Mouse (Mus musculus): ENCODE data around the gene Bmp8b. TPM values are rescaled to one million over a fixed set of nuclear protein-coding genes. Genes with fewer than 3 reads are reported as not detected.
"Not testable (repeated sequence)": the region's sequence is repeated elsewhere in the genome, so short reads cannot be mapped to it uniquely, and the experiment has no call there.

Bmp8b gene
- polyA plus RNA-seq, 1 experiment from 2014 or later = 0.49 TPM

GRCm38 (mm10) chr4:123085290-123085689, 19.7 kb upstream of the Bmp8b start:
- no peaks in the 10 kb centered on the region for H3K9me3 ChIP-seq (replicated peaks)
- H3K4me1 ChIP-seq = no peaks in the 10 kb centered on the region
- H3K27ac ChIP-seq = no peak overlapping the region
- no peak overlapping the region for H3K9ac ChIP-seq
- no peaks in the 10 kb centered on the region for H3K36me3 ChIP-seq
- no peak overlapping the region for H3K4me2 ChIP-seq
- 68% methylated on average over 2 of the region's 2 CpGs for WGBS
- no peak overlapping the region for H3K4me3 ChIP-seq (replicated peaks)
- H3K27me3 ChIP-seq = no peaks in the 10 kb centered on the region
- ATAC-seq (replicated peaks; ENCODE audit: low FRiP score) = no peak

- Histone ChIP-seq H3K27ac (no peak overlapping the region), H3K4me2 (no peak overlapping the region), H3K27me3 (no peaks in the 10 kb centered on the region), H3K9me3 (replicated peaks) (no peaks in the 10 kb centered on the region), H3K36me3 (no peaks in the 10 kb centered on the region), H3K4me3 (replicated peaks) (no peak overlapping the region), H3K9ac (no peak overlapping the region), H3K4me1 (no peaks in the 10 kb centered on the region)
- WGBS = 79% methylated on average over 4 of the region's 4 CpGs
- ATAC-seq (replicated peaks; ENCODE audit: low FRiP score) = no peak
These were observed 18.6 kb upstream of the Bmp8b start for GRCm38 (mm10) chr4:123086381-123086780.

DNA sequence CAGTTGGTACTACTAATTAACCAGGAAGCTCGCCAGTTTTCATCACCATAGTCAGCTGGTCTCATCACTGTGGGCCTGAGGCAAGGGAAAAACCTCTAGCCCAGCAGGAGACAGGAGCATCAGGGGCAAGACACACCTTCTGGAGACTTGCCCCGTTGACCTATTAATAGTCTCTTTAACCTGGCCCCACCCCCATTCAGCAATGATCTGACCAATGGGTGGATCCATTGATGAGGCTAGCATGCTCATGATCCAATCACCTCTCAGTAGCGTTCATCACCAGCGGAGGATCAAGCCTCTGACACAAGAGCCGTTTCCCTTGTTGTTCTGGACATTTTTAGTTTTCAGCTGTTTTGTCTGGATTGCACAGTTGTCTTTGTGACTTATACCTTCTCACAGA, 12.3 kb upstream of the Bmp8b start:
- Histone ChIP-seq H3K4me2 (no peak overlapping the region), H3K27me3 (no peaks in the 10 kb centered on the region), H3K4me3 (replicated peaks) (no peak overlapping the region), H3K9ac (no peak overlapping the region), H3K27ac (no peak overlapping the region), H3K4me1 (peaks cover 3% of the 10 kb centered on the region; the same call in 1 of the 2 replicates), H3K36me3 (no peaks in the 10 kb centered on the region), H3K9me3 (replicated peaks) (no peaks in the 10 kb centered on the region)
- 68% methylated on average over 5 of the region's 5 CpGs for WGBS
- ATAC-seq (replicated peaks; ENCODE audit: low FRiP score) = no peak

DNA sequence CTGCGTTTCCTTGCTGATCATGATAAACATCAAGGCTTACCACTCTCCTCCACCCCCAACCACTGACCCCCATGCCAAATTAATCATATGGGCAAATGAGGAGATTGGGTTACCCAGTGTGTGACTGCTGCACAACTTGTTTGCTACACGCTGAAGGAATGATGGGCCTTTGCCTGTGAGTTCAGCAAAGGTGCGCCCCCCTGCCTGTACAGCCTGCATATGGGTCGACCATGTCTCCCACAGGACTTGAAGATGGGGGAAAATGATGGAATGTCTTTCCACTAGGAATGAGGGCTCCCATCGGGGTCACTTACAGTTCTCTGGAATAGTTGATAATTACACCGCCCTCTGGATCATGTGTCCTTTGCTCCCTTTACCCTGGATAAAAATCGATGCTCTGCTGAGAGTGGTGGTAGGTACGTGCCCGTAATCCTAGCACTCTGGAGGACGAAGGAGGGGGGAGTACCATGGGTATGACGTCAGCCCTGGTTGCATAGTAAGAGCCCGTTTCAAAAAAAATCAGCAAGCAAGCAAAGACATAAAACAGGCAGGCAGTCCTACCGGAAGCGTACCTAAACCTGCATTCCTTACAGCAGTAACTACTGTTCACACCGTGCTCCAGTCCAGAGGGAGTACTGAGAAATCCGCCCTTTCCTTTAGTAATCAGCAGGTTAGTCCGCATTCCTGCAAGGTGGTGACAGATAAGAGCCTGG, 11.7 kb upstream of the Bmp8b start:
- 0 out of 2 replicates have a peak overlapping the region, but pooled peaks have one; percentile 26 for H3K9ac ChIP-seq
- 0 out of 2 replicates have a peak overlapping the region, but pooled peaks have one; percentile 1 for H3K4me3 ChIP-seq (replicated peaks)
- no peaks in the 10 kb centered on the region for H3K36me3 ChIP-seq
- no peaks in the 10 kb centered on the region for H3K9me3 ChIP-seq (replicated peaks)
- H3K4me2 ChIP-seq = peak overlapping the region; percentile 33
- peak; percentile 76 for ATAC-seq (replicated peaks; ENCODE audit: low FRiP score)
- peaks cover 3% of the 10 kb centered on the region; the same call in 1 of the 2 replicates for H3K4me1 ChIP-seq
- peak overlapping the region; percentile 51; the same call in 1 of the 2 replicates for H3K27ac ChIP-seq
- 50% methylated on average over 17 of the region's 17 CpGs for WGBS
- H3K27me3 ChIP-seq = no peaks in the 10 kb centered on the region

- H3K4me3 ChIP-seq (replicated peaks) = no peak overlapping the region
- no peak overlapping the region for H3K27ac ChIP-seq
- H3K4me1 ChIP-seq = peaks cover 3% of the 10 kb centered on the region; the same call in 1 of the 2 replicates
- H3K9ac ChIP-seq = no peak overlapping the region
- H3K36me3 ChIP-seq = no peaks in the 10 kb centered on the region
- H3K4me2 ChIP-seq = no peak overlapping the region
- no peak for ATAC-seq (replicated peaks; ENCODE audit: low FRiP score)
- WGBS = 56% methylated on average over 9 of the region's 9 CpGs
- no peaks in the 10 kb centered on the region for H3K27me3 ChIP-seq
- H3K9me3 ChIP-seq (replicated peaks) = no peaks in the 10 kb centered on the region
These were observed 11.1 kb upstream of the Bmp8b start for GRCm38 (mm10) chr4:123093869-123094268.

GRCm38 (mm10) chr4:123105451-123105790, 456 bp downstream of the Bmp8b start:
- Histone ChIP-seq H3K27me3 (peaks cover 52% of the 10 kb centered on the region), H3K27ac (no peak overlapping the region), H3K36me3 (no peaks in the 10 kb centered on the region), H3K9ac (no peak overlapping the region), H3K4me3 (replicated peaks) (peak overlapping the region; percentile 33), H3K4me1 (peaks cover 12% of the 10 kb centered on the region), H3K9me3 (replicated peaks) (no peaks in the 10 kb centered on the region), H3K4me2 (peak overlapping the region; percentile 60)
- peak; percentile 44 for ATAC-seq (replicated peaks; ENCODE audit: low FRiP score)
- WGBS = 27% methylated on average over 24 of the region's 24 CpGs

GRCm38 (mm10) chr4:123105929-123106328, 964 bp downstream of the Bmp8b start:
- WGBS = 82% methylated on average over 7 of the region's 7 CpGs
- ATAC-seq (replicated peaks; ENCODE audit: low FRiP score) = peak; percentile 23; the same call in 1 of the 2 replicates
- not testable (repeated sequence) for H3K36me3 ChIP-seq; H3K4me3 ChIP-seq (replicated peaks); H3K9me3 ChIP-seq (replicated peaks); H3K9ac ChIP-seq; H3K4me2 ChIP-seq; H3K27ac ChIP-seq
- Histone ChIP-seq H3K4me1 (peaks cover 12% of the 10 kb centered on the region), H3K27me3 (peaks cover 52% of the 10 kb centered on the region)

GRCm38 (mm10) chr4:123106864-123107263, 1.9 kb downstream of the Bmp8b start:
- H3K4me3 ChIP-seq (replicated peaks) = no peak overlapping the region
- H3K9ac ChIP-seq = no peak overlapping the region
- H3K27ac ChIP-seq = no peak overlapping the region
- H3K4me2 ChIP-seq = no peak overlapping the region
- H3K27me3 ChIP-seq = peaks cover 49% of the 10 kb centered on the region
- no peaks in the 10 kb centered on the region for H3K9me3 ChIP-seq (replicated peaks)
- 82% methylated on average over 2 of the region's 2 CpGs for WGBS
- peaks cover 12% of the 10 kb centered on the region for H3K4me1 ChIP-seq
- no peaks in the 10 kb centered on the region for H3K36me3 ChIP-seq
- no peak for ATAC-seq (replicated peaks; ENCODE audit: low FRiP score)

DNA sequence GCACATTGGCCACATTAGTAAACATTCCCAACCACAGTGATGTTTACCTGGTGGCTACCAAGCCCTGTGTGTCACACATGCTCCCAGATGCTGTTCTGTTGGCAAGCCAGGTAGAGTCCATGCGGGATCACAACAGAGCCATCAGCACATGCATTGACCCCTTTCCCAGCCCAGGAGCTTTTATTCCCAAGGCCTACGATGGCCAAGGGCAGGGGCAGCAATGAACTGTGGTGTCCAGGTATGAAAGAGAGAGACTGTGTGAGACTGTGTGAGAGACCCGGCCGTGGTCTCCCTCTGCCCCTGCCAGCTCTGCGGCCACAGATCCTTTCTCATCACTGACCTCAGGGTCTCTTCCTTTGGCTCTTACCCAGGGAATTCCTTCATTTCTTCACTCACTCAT, 3.1 kb downstream of the Bmp8b start:
- no peak overlapping the region for H3K4me3 ChIP-seq (replicated peaks)
- no peak for ATAC-seq (replicated peaks; ENCODE audit: low FRiP score)
- H3K4me2 ChIP-seq = no peak overlapping the region
- H3K27ac ChIP-seq = no peak overlapping the region
- peaks cover 42% of the 10 kb centered on the region for H3K27me3 ChIP-seq
- peaks cover 12% of the 10 kb centered on the region for H3K4me1 ChIP-seq
- no peak overlapping the region for H3K9ac ChIP-seq
- 91% methylated on average over 5 of the region's 5 CpGs for WGBS
- H3K9me3 ChIP-seq (replicated peaks) = no peaks in the 10 kb centered on the region
- no peaks in the 10 kb centered on the region for H3K36me3 ChIP-seq

DNA sequence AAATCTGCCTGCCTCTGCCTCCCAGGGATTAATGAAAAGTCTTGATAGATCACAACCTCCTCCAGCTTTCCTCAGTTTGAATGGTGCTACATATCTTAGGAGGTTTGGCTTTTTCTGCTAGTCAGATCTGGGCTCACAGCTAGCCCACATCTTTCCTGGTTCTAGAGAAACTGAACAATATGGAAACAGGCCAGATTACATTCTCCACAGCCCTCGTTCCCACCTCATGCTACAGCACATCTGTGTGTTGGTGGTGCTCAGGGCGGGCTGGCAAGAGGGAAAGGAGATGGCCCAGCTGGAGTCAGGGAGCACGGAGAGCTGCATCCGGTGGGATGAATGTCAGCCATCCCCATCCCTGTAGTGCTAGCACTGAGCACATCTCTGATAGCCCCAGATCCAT, 5.8 kb downstream of the Bmp8b start:
- Histone ChIP-seq H3K4me2 (no peak overlapping the region), H3K27me3 (peaks cover 21% of the 10 kb centered on the region), H3K9ac (no peak overlapping the region), H3K27ac (no peak overlapping the region), H3K4me1 (peaks cover under 1% of the 10 kb centered on the region; the same call in 1 of the 2 replicates), H3K36me3 (no peaks in the 10 kb centered on the region), H3K4me3 (replicated peaks) (no peak overlapping the region), H3K9me3 (replicated peaks) (no peaks in the 10 kb centered on the region)
- 91% methylated on average over 4 of the region's 4 CpGs for WGBS
- no peak for ATAC-seq (replicated peaks; ENCODE audit: low FRiP score)

DNA sequence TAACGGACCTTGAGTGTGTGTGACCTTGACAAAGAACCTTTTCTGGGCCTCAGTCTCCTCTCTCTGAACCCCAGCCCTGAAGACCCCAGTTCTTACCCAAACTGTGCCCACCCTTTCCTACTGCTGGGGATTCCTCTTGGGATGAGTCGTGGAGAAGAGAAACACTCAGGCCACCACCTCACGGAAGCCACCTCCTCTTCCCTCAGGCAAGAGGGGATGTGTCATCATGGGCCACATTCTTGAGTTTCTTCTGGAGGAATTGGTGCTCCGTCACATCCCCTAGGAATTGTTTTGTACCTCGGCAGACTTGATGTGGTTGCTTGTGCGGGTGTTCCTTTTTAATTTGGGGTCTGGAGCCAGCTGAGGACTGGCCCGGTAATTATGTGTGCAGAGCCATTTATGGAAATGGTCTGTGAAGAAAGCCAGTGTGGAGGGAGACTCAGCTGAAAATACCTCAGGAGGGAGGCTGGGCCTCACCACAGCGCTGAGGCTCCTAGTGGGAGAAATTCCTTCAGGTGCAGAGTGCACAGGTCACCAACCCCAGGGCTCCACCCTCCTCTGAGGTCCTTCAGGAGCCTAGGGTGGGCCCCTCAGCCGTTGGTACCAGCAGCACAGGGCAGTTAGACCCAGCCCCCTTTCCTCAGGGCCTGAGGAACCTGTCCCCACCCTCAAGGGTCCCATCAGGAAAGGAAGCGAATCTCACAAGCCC, 6.5 kb downstream of the Bmp8b start:
- not testable (repeated sequence) for H3K36me3 ChIP-seq; H3K9ac ChIP-seq; ATAC-seq (replicated peaks; ENCODE audit: low FRiP score); H3K27ac ChIP-seq; H3K9me3 ChIP-seq (replicated peaks); H3K4me3 ChIP-seq (replicated peaks); H3K4me2 ChIP-seq; H3K4me1 ChIP-seq
- peaks cover 20% of the 10 kb centered on the region for H3K27me3 ChIP-seq
- WGBS = 73% methylated on average over 10 of the region's 10 CpGs

- Histone ChIP-seq H3K9ac (no peak overlapping the region), H3K4me3 (replicated peaks) (no peak overlapping the region), H3K36me3 (no peaks in the 10 kb centered on the region), H3K9me3 (replicated peaks) (no peaks in the 10 kb centered on the region), H3K27me3 (peaks cover 17% of the 10 kb centered on the region), H3K27ac (no peak overlapping the region), H3K4me2 (no peak overlapping the region), H3K4me1 (peaks cover 9% of the 10 kb centered on the region; the same call in 1 of the 2 replicates)
- 80% methylated on average over 8 of the region's 8 CpGs for WGBS
- ATAC-seq (replicated peaks; ENCODE audit: low FRiP score) = no peak
These were observed 7.3 kb downstream of the Bmp8b start for GRCm38 (mm10) chr4:123112216-123112764.

Data from kidney, embryonic 15.5 days (tissue).